Mouse (Mus musculus) midbrain, embryonic 10.5 days (tissue): ENCODE results near the gene Myo16. TPM values are rescaled to one million over a fixed set of nuclear protein-coding genes. Genes with fewer than 3 reads are reported as not detected.

Experiments
- DNase-seq: peaks from one replicate; pipeline ENCODE4 v3.0.0-alpha.2; 2017; ENCODE audit warnings: low spot score
- H3K27ac ChIP-seq: fragments of 300-500 bp; sonication (generic); replicated peaks from 2 replicates; pipeline ENCODE4 v1.5.1; 2016; ENCODE audit warnings: mild to moderate bottlenecking
- H3K27me3 ChIP-seq: fragments of 300-500 bp; sonication (generic); 2 replicates; pipeline ENCODE4 v1.6.1; 2016; ENCODE audit warnings: low read depth, mild to moderate bottlenecking; ENCODE audit not compliant: poor library complexity, severe bottlenecking
- H3K36me3 ChIP-seq: fragments of 300-500 bp; sonication (generic); 2 replicates; pipeline ENCODE4 v1.6.1; 2016; ENCODE audit warnings: mild to moderate bottlenecking, moderate library complexity
- H3K4me1 ChIP-seq: fragments of 300-500 bp; sonication (generic); 2 replicates; pipeline ENCODE4 v1.6.1; 2016
- H3K4me3 ChIP-seq: fragments of 300-500 bp; sonication (generic); 2 replicates; pipeline ENCODE4 v1.5.1; 2016; ENCODE audit warnings: mild to moderate bottlenecking, moderate library complexity
- H3K9me3 ChIP-seq: fragments of 300-500 bp; sonication (generic); replicated peaks from 2 replicates; pipeline ENCODE4 v1.6.1; 2016; ENCODE audit warnings: mild to moderate bottlenecking
- WGBS: fragments of 180-500 bp; shearing (Covaris S2); methylation state at CpG from one replicate; pipeline ENCODE4 v1.1.7; 2016; 5-methylcytosine and 5-hydroxymethylcytosine counted together
- polyA plus RNA-seq: library from polyadenylated mRNA; unstranded; fragments of >200 nt; fragmentation: Nextera tagmentation; extraction: Ambion mirVana; gene quantifications from 2 replicates; pipeline ENCODE4 v1.2.1, GENCODE M21; 2016

Myo16 gene
- polyA plus RNA-seq, 1 experiment from 2014 or later, result 2.5 TPM

DNA sequence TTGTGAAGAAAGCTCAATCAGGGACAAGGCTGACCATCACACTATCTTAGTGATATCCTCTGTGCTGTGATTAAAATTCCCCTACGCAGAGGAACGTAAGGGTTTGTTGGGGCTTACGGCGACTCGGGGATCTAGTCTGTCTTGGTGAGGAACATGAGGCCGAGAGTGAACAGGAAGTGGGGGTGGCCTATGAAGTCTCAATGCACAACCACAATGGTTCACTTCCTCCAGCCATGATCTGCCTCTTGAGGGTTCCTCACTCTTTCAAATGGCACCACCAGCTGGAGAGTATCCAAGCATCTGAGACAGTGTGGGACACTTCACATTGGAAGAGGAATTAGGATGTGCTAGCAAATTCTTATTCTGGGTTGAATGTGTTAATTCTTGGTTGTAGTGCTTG, 405.8 kb downstream of the Myo16 start:
- H3K27ac ChIP-seq, result no peak overlapping the region
- WGBS, result 90% methylated on average over 6 of the region's 6 CpGs
- no peak overlapping the region for H3K4me3 ChIP-seq
- no peaks in the 10 kb centered on the region for H3K9me3 ChIP-seq
- DNase-seq, result no peak
- no peaks in the 10 kb centered on the region; the same call in 1 of the 2 replicates for H3K27me3 ChIP-seq
- 0 out of 2 replicates have a peak, but pooled peaks cover 2% of the 10 kb centered on the region for H3K36me3 ChIP-seq
- peaks cover 23% of the 10 kb centered on the region for H3K4me1 ChIP-seq

DNA sequence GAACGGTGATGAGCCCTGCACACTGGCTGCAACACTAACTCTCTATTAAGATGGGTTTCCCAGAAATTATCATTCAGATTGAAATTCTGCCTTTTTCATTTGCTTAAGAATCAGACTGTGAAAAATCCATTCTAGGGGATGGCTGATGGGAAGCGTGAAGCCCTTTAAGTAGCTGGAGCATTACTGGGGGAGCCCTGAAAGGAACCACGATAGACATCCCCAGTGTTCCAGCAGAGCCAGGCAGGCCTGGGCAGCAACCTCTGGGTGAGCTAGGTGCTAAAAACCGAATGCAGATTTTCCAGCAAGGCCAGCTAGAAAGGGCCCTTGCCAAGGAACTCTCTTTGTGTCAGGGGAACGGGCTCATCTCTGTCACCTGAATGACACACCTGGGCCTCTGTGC, 407.9 kb downstream of the Myo16 start:
- peaks cover 30% of the 10 kb centered on the region for H3K4me1 ChIP-seq
- 85% methylated on average over 5 of the region's 5 CpGs for WGBS
- no peak overlapping the region for H3K27ac ChIP-seq
- H3K4me3 ChIP-seq, result no peak overlapping the region
- H3K36me3 ChIP-seq, result 0 out of 2 replicates have a peak, but pooled peaks cover 2% of the 10 kb centered on the region
- no peaks in the 10 kb centered on the region; the same call in 1 of the 2 replicates for H3K27me3 ChIP-seq
- H3K9me3 ChIP-seq, result no peaks in the 10 kb centered on the region
- no peak for DNase-seq

DNA sequence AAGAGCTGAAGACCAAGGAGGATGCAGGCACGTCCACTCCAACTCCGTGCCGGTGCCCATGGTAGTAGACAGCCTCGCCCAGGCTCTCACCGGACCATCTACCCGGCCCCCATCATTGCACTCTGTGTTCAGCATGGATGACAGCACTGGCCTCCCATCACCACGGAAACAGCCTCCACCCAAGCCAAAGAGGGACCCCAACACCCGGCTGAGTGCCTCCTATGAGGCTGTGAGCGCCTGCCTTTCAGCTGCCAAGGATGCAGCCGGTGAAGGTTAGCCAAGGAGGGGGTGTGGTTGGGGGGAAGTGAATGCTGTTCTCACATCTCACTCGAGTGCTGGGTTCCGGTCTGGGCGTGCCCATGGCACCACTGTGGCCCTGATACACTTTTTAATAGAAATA, 408.3 kb downstream of the Myo16 start:
- DNase-seq, result no peak

DNA sequence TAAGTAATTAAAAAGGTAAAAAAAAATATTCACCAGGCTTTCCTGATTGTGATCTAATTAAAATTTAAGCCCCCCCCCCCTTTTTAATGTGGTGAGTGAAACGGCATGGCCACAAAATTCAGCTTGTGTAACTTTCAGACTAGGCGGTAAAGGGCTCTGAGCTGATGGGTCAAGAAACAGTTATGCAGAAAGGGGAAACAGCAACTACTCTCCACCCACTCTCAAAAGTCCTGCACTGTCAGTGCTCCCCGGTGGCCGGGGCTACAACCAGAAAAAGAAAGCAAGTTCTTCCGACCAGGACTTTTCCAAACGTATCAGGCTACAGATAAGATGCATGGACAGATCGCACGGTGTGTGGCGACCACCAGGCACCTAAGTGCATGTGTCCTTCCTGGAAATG, 408.9 kb downstream of the Myo16 start:
- Histone ChIP-seq H3K27ac (no peak overlapping the region), H3K4me1 (peaks cover 27% of the 10 kb centered on the region), H3K36me3 (0 out of 2 replicates have a peak, but pooled peaks cover 2% of the 10 kb centered on the region), H3K4me3 (no peak overlapping the region), H3K27me3 (no peaks in the 10 kb centered on the region; the same call in 1 of the 2 replicates), H3K9me3 (no peaks in the 10 kb centered on the region)
- DNase-seq, result no peak
- 88% methylated on average over 9 of the region's 9 CpGs for WGBS

More for the DNA sequence above, 408.3 kb downstream of the Myo16 start:
- H3K36me3 ChIP-seq, result 0 out of 2 replicates have a peak, but pooled peaks cover 2% of the 10 kb centered on the region
- H3K9me3 ChIP-seq, result no peaks in the 10 kb centered on the region
- no peak overlapping the region for H3K27ac ChIP-seq
- H3K4me1 ChIP-seq, result peaks cover 28% of the 10 kb centered on the region
- no peak overlapping the region for H3K4me3 ChIP-seq
- WGBS, result 70% methylated on average over 13 of the region's 13 CpGs
- no peaks in the 10 kb centered on the region; the same call in 1 of the 2 replicates for H3K27me3 ChIP-seq

DNA sequence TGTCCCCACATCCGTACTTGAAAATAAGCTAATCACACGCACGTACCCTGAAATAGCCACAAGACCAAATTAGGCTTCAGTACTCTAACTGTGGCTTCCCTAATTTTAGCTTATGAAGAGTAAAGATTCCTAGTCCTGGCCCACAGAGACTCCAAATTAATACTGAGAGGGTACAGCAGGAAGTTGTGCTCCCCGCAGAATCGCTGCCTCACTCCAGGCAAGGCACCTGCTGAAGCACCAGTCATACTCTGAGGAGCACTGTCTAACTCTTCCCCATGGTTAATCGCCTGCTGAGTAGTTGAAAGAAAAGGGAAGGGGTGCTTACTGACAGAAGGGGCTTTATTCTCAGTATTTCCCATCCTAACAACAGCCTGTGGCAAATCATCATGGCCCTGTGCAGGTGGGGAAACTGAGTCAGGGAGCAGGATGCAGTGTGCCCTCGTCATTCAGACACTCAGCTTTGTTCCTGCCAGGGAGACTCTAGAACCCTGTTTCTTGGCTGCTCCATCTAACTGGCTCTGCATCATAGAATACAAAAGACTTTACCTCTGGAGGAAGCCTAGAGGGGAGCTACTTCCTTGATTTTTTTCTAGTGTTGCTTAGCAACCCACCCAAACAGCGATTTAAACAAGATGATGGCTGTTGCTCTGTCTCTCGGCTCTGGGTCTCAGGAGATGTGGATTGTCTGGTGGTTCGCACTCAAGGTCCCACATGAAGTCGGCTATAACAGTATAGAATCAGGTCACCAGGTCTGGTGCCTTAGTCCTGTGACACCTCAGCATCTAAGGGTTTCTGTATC, 411.7 kb downstream of the Myo16 start:
- peaks cover 11% of the 10 kb centered on the region; the same call in 1 of the 2 replicates for H3K27me3 ChIP-seq
- no peak overlapping the region for H3K4me3 ChIP-seq
- DNase-seq, result no peak
- 0 out of 2 replicates have a peak, but pooled peaks cover 4% of the 10 kb centered on the region for H3K36me3 ChIP-seq
- H3K9me3 ChIP-seq, result no peaks in the 10 kb centered on the region
- 78% methylated on average over 11 of the region's 11 CpGs for WGBS
- H3K4me1 ChIP-seq, result peaks cover 17% of the 10 kb centered on the region
- no peak overlapping the region for H3K27ac ChIP-seq

DNA sequence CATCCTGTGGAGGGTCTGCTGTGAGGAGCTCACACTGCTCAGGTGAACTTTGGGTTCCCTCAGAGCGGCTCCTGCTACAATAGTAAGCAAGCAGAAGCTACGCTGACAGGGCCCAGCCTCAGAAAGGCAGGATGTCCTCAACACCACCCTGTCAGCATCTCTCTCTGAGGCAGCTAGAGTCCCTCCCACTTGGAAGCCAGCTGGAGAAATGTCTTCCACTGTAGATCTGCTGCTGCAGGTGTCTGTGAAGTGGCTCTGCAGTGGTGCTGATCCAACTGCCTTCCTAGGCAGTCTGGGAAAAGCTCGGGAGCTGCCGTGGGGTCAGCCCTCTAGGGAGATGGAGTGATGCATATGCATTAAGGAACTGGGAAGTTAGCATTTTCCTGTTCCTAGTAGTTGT, 414.7 kb downstream of the Myo16 start:
- WGBS, result 86% methylated on average over 4 of the region's 4 CpGs
- no peak for DNase-seq
- Histone ChIP-seq H3K27ac (peak overlapping the region; percentile 49; the same call in 1 of the 2 replicates), H3K36me3 (0 out of 2 replicates have a peak, but pooled peaks cover 4% of the 10 kb centered on the region), H3K4me1 (peaks cover 7% of the 10 kb centered on the region), H3K4me3 (no peak overlapping the region), H3K27me3 (peaks cover 13% of the 10 kb centered on the region; the same call in 1 of the 2 replicates), H3K9me3 (no peaks in the 10 kb centered on the region)

DNA sequence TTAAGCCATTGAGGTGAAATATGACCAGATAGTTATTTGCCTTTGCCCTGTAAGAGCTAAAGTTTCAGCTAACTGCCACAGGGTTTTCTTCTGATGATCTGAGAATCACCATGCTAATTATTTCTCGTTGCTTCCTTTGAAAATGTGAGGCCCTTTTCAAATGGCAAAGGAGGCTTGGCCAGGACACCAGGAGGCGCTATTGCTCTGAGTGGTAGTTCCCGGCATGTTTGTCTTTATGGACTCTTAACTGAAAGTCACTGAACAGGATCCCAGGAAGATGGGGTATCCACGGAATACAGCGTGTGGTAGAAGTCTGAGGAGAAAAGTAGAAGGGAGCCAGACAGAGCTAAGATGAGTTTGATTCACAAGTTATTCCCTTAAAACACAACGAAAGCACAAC, 420.4 kb downstream of the Myo16 start:
- 30% methylated on average over 6 of the region's 6 CpGs for WGBS
- peak; percentile 81 for DNase-seq
- Histone ChIP-seq H3K27me3 (peaks cover 25% of the 10 kb centered on the region; the same call in 1 of the 2 replicates), H3K9me3 (no peaks in the 10 kb centered on the region), H3K4me3 (no peak overlapping the region), H3K36me3 (0 out of 2 replicates have a peak, but pooled peaks cover 4% of the 10 kb centered on the region), H3K4me1 (no peaks in the 10 kb centered on the region), H3K27ac (no peak overlapping the region)

DNA sequence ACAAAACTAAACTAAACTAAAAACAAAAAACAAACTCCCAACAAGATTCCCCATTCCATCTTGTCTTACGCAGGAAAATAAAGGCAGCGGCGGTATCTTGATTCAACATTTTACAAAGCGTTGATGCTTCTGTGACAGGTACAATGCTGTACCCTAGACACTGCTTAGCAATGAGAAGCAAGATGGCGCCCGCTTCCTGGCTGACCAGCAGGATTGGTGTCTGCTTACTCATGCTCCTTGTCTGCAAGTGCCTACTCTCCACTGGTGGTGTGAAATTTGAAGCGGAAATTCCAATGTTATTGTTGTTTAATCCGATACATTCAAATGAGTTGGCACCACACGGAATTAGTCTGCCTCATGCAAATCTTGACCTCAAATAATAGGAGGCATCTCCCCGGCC, 421.5 kb downstream of the Myo16 start:
- Histone ChIP-seq H3K4me3 (no peak overlapping the region), H3K27ac (no peak overlapping the region), H3K4me1 (no peaks in the 10 kb centered on the region), H3K36me3 (0 out of 2 replicates have a peak, but pooled peaks cover 4% of the 10 kb centered on the region), H3K27me3 (peaks cover 16% of the 10 kb centered on the region; the same call in 1 of the 2 replicates), H3K9me3 (no peaks in the 10 kb centered on the region)
- no peak for DNase-seq
- WGBS, result 94% methylated on average over 10 of the region's 10 CpGs

DNA sequence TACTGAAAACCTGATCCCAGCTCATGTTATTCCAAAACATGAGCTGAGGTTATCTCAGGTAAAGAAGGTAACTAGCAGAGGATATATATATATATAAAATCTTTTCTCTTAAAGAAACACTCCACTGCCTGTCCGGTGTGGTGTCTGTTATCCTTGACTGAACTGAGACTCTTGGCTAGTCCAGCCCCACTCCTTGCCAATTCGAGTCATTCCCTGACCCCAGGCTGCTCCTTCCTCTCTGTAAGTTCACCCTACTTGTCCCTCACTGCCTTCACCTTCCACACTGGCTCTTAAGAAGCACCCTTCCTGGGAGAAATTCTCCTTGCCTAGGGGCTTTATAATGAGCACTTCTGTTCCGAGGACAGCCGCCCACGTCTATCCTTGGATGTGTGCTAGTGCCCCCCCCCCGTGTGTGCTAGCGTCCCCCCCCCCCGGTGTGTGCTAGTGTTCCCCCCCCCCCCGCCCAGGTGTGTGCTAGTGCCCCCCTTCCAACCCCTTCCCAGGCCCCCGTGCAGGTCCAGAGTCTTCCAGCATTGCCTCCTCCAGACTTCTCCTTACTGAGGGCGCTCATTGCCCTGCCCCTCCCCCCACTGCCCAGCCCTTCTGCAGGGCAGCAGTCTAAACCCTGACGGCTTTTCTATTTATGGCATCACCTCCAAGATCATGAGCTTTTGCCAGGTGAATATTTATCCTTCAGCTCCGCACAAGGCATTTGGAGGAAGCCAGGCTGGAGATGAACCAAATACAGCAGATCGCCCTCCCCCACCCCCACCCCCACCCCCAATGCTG, 433.4 kb downstream of the Myo16 start:
- Histone ChIP-seq H3K27me3 (peaks cover 8% of the 10 kb centered on the region; the same call in 1 of the 2 replicates), H3K9me3 (no peaks in the 10 kb centered on the region), H3K36me3 (no peaks in the 10 kb centered on the region), H3K4me3 (0 out of 2 replicates have a peak overlapping the region, but pooled peaks have one; percentile 16), H3K4me1 (peaks cover 25% of the 10 kb centered on the region), H3K27ac (peak overlapping the region; percentile 59)
- WGBS, result 27% methylated on average over 13 of the region's 14 CpGs
- DNase-seq, result peak; percentile 29

DNA sequence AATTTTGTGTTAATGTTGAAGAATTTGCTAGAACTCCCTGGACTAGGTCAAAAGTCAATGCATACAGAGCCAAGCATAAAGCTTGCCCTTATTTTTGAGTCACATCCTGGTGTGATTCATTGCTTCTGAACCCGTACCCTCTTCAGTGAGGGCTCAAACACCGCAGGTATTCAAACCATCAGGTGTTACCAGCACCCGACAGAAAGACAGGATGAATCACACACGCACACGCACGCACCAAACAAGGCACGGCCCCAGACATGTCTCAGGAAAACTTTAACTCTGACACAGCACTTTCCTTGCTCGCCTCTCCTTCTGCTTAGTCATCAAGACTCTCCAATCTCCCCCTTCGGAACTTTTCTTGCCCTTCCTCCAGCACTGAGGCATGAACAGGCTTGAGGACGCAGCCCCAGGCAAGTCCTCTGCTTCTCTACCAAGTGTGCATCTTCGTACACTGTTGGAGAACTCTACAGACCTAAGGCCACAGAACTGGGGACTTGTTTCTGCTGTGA, 435.8 kb downstream of the Myo16 start:
- H3K27ac ChIP-seq, result no peak overlapping the region
- H3K36me3 ChIP-seq, result no peaks in the 10 kb centered on the region
- DNase-seq, result no peak
- WGBS, result 91% methylated on average over 11 of the region's 11 CpGs
- H3K4me3 ChIP-seq, result no peak overlapping the region
- peaks cover 5% of the 10 kb centered on the region; the same call in 1 of the 2 replicates for H3K27me3 ChIP-seq
- H3K9me3 ChIP-seq, result no peaks in the 10 kb centered on the region
- H3K4me1 ChIP-seq, result peaks cover 29% of the 10 kb centered on the region

DNA sequence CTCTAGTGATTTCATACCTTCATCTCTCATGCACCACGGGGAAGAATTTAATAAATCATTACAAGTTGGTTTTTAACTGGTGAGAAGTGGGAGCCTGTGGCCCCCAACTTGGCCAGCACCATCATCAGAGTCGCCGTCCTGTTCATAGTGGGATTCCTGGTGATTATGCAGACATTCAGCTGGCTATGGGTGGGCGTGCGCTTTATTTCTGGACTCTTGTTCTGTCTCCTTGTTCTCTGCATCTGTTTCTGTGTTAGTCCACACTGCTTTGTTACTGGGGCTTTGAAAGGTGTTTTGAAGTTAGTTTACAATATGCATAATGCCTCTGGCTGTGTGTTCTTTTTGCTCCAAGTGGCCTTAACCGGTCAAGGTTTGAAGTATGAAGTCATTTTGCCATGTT, 439.2 kb downstream of the Myo16 start:
- Histone ChIP-seq H3K4me1 (peaks cover 4% of the 10 kb centered on the region; the same call in 1 of the 2 replicates), H3K9me3 (no peaks in the 10 kb centered on the region), H3K4me3 (no peak overlapping the region), H3K36me3 (no peaks in the 10 kb centered on the region), H3K27ac (no peak overlapping the region), H3K27me3 (no peaks in the 10 kb centered on the region)
- 90% methylated on average over 6 of the region's 6 CpGs for WGBS
- DNase-seq, result no peak

DNA sequence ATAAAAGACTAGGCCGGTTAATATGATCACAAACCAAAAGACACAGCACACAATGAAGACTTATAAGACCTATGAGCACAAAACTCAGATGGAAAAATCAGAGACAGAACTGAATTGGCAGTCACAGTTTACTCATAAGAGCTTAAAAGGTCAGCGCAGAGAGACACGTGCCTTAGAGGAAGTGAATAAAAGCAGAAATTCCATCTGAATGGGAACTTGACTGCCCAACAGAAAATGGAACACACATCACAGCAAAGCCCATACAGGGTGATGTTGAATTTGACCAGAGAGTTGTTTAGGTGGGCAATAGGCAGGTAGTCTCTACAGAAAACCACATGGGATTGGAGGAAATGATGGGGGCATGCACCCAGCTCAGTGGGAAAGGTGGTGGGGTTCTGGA, 442.6 kb downstream of the Myo16 start:
- Histone ChIP-seq H3K27me3 (no peaks in the 10 kb centered on the region), H3K27ac (no peak overlapping the region), H3K9me3 (no peaks in the 10 kb centered on the region), H3K4me1 (peaks cover 4% of the 10 kb centered on the region; the same call in 1 of the 2 replicates), H3K36me3 (no peaks in the 10 kb centered on the region), H3K4me3 (no peak overlapping the region)
- 92% methylated on average over 3 of the region's 3 CpGs for WGBS
- no peak for DNase-seq
